Mouse (Mus musculus) cortical plate, adult 2 months (tissue): ENCODE data around the gene Rbm48.

Source experiments
- CTCF ChIP-seq: fragments of 200-500 bp; IDR thresholded peaks from 2 replicates; pipeline ENCODE4 v1.5.1; 2011; ENCODE audit warnings: mild to moderate bottlenecking, control low read depth, low read length; ENCODE audit not compliant: insufficient read depth; ENCODE audit errors: extremely low read depth
- POLR2A ChIP-seq: fragments of 200-500 bp; IDR thresholded peaks from 2 replicates; pipeline ENCODE4 v1.6.1; 2011; ENCODE audit warnings: mild to moderate bottlenecking, low read length, control low read depth; ENCODE audit not compliant: insufficient read depth; ENCODE audit errors: extremely low read depth

GRCm38 (mm10) chr5:3538505-3539472 lies 57.6 kb downstream of the Rbm48 start:
- no peak for TF ChIP-seq POLR2A
- TF ChIP-seq CTCF = no peak
